ENCODE assay signal across 8 mouse cellular contexts in the genomic region with DNA sequence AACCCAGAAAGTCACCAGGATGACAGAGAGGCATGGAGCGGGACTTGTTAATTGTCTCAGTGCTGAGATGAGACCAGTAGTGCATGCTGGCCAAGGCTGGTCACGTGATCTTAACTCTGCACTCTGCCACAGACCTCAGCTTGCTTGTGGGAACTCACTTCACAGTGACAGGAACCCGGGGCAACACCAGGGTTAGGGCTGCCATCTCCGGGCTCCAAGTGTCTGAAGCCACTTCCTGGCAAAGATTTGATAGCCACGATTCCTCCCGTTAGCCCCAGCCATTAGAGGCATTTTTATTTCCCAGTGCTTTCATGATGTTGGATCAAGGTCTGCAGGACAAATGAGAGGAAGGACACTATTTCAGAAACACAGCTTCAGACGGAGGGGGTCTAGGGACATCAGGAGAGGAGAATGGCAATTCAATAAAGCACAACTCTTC.
DNase-seq lines count a peak whose midpoint lies in the region; ATAC-seq and TF ChIP-seq lines count a peak whose summit lies in the region.

No protein-coding gene starts in this region.

- no peak for TF ChIP-seq POLR2A in liver, adult 2 months (IDR thresholded peaks at IDR 0.05; ENCODE audit: extremely low read depth, insufficient read depth, low read length)

- H3K27ac ChIP-seq in heart, embryonic 16.5 days (ENCODE audit: low read length): no peak overlapping the region
- H3K27ac ChIP-seq in heart, embryonic 11.5 days (ENCODE audit: low read depth, low read length): no peak overlapping the region
- H3K27ac ChIP-seq in liver, adult 2 months (replicated peaks; ENCODE audit: insufficient read depth, low read depth, low read length): no peak overlapping the region
- no peak overlapping the region for H3K27ac ChIP-seq in neural tube, embryonic 14.5 days (ENCODE audit: low read depth, low read length)
- no peak overlapping the region for H3K27ac ChIP-seq in intestine, embryonic 16.5 days (ENCODE audit: low read length)

- 51% methylated on average over 7 of the region's 7 CpGs for WGBS in heart, embryonic 16.5 days
- 58% methylated on average over 7 of the region's 7 CpGs for WGBS in heart, embryonic 11.5 days (ENCODE audit: insufficient replicate concordance)
- WGBS in liver, adult 2 months: 73% methylated on average over 7 of the region's 7 CpGs
- 66% methylated on average over 7 of the region's 7 CpGs for WGBS in neural tube, embryonic 14.5 days
- WGBS in intestine, embryonic 16.5 days: 57% methylated on average over 7 of the region's 7 CpGs

- H3K27me3 ChIP-seq in heart, embryonic 16.5 days (ENCODE audit: control insufficient read depth, insufficient read depth, low read length): no peaks in the 10 kb centered on the region
- no peaks in the 10 kb centered on the region for H3K27me3 ChIP-seq in heart, embryonic 11.5 days (ENCODE audit: control insufficient read depth, insufficient read depth, low read length)
- H3K27me3 ChIP-seq in liver, adult 2 months (ENCODE audit: control insufficient read depth, insufficient read depth, low read length): no peaks in the 10 kb centered on the region
- H3K27me3 ChIP-seq in neural tube, embryonic 14.5 days (ENCODE audit: control insufficient read depth, insufficient read depth, low read length): no peaks in the 10 kb centered on the region
- no peaks in the 10 kb centered on the region for H3K27me3 ChIP-seq in intestine, embryonic 16.5 days (replicated peaks; ENCODE audit: control insufficient read depth, insufficient read depth, low read length)

- H3K4me1 ChIP-seq in heart, embryonic 16.5 days (ENCODE audit: control insufficient read depth, insufficient read depth, low read length): peaks cover 10% of the 10 kb centered on the region
- peaks cover 8% of the 10 kb centered on the region; the same call in 1 of the 2 replicates for H3K4me1 ChIP-seq in heart, embryonic 11.5 days (ENCODE audit: control insufficient read depth, insufficient read depth, low read length)
- no peaks in the 10 kb centered on the region for H3K4me1 ChIP-seq in liver, adult 2 months (ENCODE audit: control insufficient read depth, insufficient read depth, low read length)
- H3K4me1 ChIP-seq in neural tube, embryonic 14.5 days (ENCODE audit: control insufficient read depth, insufficient read depth, low read length): peaks cover 5% of the 10 kb centered on the region; the same call in 1 of the 2 replicates
- peaks cover 7% of the 10 kb centered on the region for H3K4me1 ChIP-seq in intestine, embryonic 16.5 days (ENCODE audit: control insufficient read depth, insufficient read depth, low read length)

- peak; percentile 3 for DNase-seq in liver, adult 2 months (ENCODE audit: extremely low read depth, low read depth, low spot score)
- DNase-seq in left cerebral cortex, adult 9 months (ENCODE audit: low spot score in 2 of 2): no peak
- DNase-seq in right cerebral cortex, postnatal 4 days: no peak

- no peak overlapping the region for H3K4me2 ChIP-seq in heart, embryonic 16.5 days (ENCODE audit: low read depth, low read length)
- no peak overlapping the region for H3K4me2 ChIP-seq in heart, embryonic 11.5 days
- H3K4me2 ChIP-seq in neural tube, embryonic 14.5 days (ENCODE audit: low read depth, low read length): no peak overlapping the region
- no peak overlapping the region for H3K4me2 ChIP-seq in intestine, embryonic 16.5 days (ENCODE audit: low read depth, low read length)

- no peaks in the 10 kb centered on the region; the same call in 1 of the 2 replicates for H3K36me3 ChIP-seq in heart, embryonic 16.5 days (ENCODE audit: control insufficient read depth, insufficient read depth)
- H3K36me3 ChIP-seq in heart, embryonic 11.5 days (ENCODE audit: control insufficient read depth, insufficient read depth, low read length): no peaks in the 10 kb centered on the region
- H3K36me3 ChIP-seq in liver, adult 2 months (ENCODE audit: control insufficient read depth, insufficient read depth, low read length): no peaks in the 10 kb centered on the region
- no peaks in the 10 kb centered on the region for H3K36me3 ChIP-seq in neural tube, embryonic 14.5 days (ENCODE audit: control insufficient read depth, insufficient read depth, low read length)
- no peaks in the 10 kb centered on the region for H3K36me3 ChIP-seq in intestine, embryonic 16.5 days (ENCODE audit: control insufficient read depth, insufficient read depth, low read length)

- H3K9ac ChIP-seq in heart, embryonic 16.5 days (ENCODE audit: low read length): no peak overlapping the region
- H3K9ac ChIP-seq in heart, embryonic 11.5 days (ENCODE audit: low read depth, low read length): no peak overlapping the region
- H3K9ac ChIP-seq in liver, adult 2 months (ENCODE audit: low read depth, low read length): no peak overlapping the region
- H3K9ac ChIP-seq in neural tube, embryonic 14.5 days (replicated peaks; ENCODE audit: low read depth, low read length): no peak overlapping the region
- H3K9ac ChIP-seq in intestine, embryonic 16.5 days (ENCODE audit: low read depth, low read length): no peak overlapping the region

- ATAC-seq in heart, embryonic 16.5 days (replicated peaks; ENCODE audit: extremely low read depth, insufficient read depth, low FRiP score): peak; percentile 72; the same call in 1 of the 2 replicates
- no peak for ATAC-seq in heart, embryonic 11.5 days (replicated peaks; ENCODE audit: insufficient number of reproducible peaks, low FRiP score, low TSS enrichment)
- ATAC-seq in common myeloid progenitor, adult 5-6 weeks (replicated peaks; ENCODE audit: low read depth, poor library complexity, severe bottlenecking): peak; percentile 90
- ATAC-seq in neural tube, embryonic 14.5 days (ENCODE audit: low read depth): peak; percentile 77
- ATAC-seq in intestine, embryonic 16.5 days: no peak

- no peaks in the 10 kb centered on the region for H3K79me2 ChIP-seq in liver, adult 2 months (ENCODE audit: control insufficient read depth, insufficient read depth, low read length)

- no peak for TF ChIP-seq CTCF in liver, adult 2 months (IDR thresholded peaks at IDR 0.05; ENCODE audit: low read depth, low read length)

- no peak overlapping the region for H3K4me3 ChIP-seq in heart, embryonic 16.5 days (ENCODE audit: low read length)
- no peak overlapping the region for H3K4me3 ChIP-seq in heart, embryonic 11.5 days (ENCODE audit: low read depth, low read length)
- H3K4me3 ChIP-seq in liver, adult 2 months (ENCODE audit: insufficient read depth, low read depth, low read length): no peak overlapping the region
- no peak overlapping the region for H3K4me3 ChIP-seq in neural tube, embryonic 14.5 days (ENCODE audit: low read depth, low read length)
- no peak overlapping the region for H3K4me3 ChIP-seq in intestine, embryonic 16.5 days (ENCODE audit: low read length)

- H3K9me3 ChIP-seq in heart, embryonic 16.5 days (replicated peaks; ENCODE audit: control insufficient read depth, low read length): no peaks in the 10 kb centered on the region; the same call in 1 of the 2 replicates
- no peaks in the 10 kb centered on the region for H3K9me3 ChIP-seq in heart, embryonic 11.5 days (replicated peaks; ENCODE audit: control insufficient read depth, low read length)
- H3K9me3 ChIP-seq in neural tube, embryonic 14.5 days (ENCODE audit: control insufficient read depth, low read length): no peaks in the 10 kb centered on the region
- 0 out of 2 replicates have a peak, but pooled peaks cover 4% of the 10 kb centered on the region for H3K9me3 ChIP-seq in intestine, embryonic 16.5 days (ENCODE audit: control insufficient read depth, low read length)

Comparison
In these comparisons a context has a peak if more than half of its experiments do, and no peak if none do; other contexts are left out.
1. ATAC-seq: peak in heart, embryonic 16.5 days (single experiment), common myeloid progenitor, adult 5-6 weeks (single experiment) and neural tube, embryonic 14.5 days (single experiment); none in heart, embryonic 11.5 days (single experiment) and intestine, embryonic 16.5 days (single experiment).